Mouse (Mus musculus): Measurements from ENCODE around the gene Aif1l.

DNA sequence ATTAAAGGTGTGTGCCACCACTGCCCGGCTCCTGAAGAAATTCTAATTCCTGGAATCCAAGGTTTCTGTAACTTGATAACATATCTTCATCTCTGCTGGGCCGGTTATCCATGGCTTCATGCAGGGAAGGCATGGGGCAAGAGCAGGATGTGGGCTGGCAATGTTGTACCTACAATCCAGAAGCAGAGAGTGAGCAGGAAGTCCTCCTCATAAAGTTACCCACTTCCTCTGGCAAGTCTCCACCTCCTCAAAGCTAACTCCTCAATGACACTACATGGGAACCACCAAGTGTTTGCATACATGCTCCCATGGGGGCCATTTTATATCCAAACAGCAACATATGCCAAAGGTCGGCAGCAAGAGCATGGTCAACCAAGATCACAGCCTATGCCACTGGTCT is 20.3 kb upstream of the Aif1l start:
- TF ChIP-seq CTCF (IDR thresholded peaks at IDR 0.05; ENCODE audit: insufficient read depth, low read length) (no peak), POLR2A (IDR thresholded peaks at IDR 0.05; ENCODE audit: borderline replicate concordance, extremely low read depth, low read depth, low read length) (no peak)

Measured in lung, adult 2 months (tissue).